Mouse (Mus musculus): ENCODE data around the gene Sec14l1.

- TF ChIP-seq POLR2A (IDR thresholded peaks at IDR 0.05; ENCODE audit: extremely low read depth, insufficient read depth, low read length) (no peak), CTCF (IDR thresholded peaks at IDR 0.05; ENCODE audit: extremely low read depth, insufficient read depth, low read length) (no peak)
Measured at GRCm38 (mm10) chr11:117152541-117152940, 37.6 kb downstream of the Sec14l1 start.
